Mouse (Mus musculus) limb, embryonic 14.5 days (tissue): ENCODE measurements around the gene Bicc1. TPM values are rescaled to one million over a fixed set of nuclear protein-coding genes. Genes with fewer than 3 reads are reported as not detected.

Experiments
- ATAC-seq: fragments of 200-750 bp; cut with Nextera tagmentation; 2 replicates; pipeline ENCODE4 v1.8.0; 2017; ENCODE audit warnings: low read depth, moderate number of reproducible peaks, moderate TSS enrichment; ENCODE audit not compliant: low FRiP score
- DNase-seq: peaks from one replicate; pipeline ENCODE4 v3.0.0-alpha.2; 2015; ENCODE audit warnings: low spot score
- H3K27ac ChIP-seq: fragments of 300-500 bp; sonication (generic); replicated peaks from 2 replicates; pipeline ENCODE4 v1.5.1; 2014; ENCODE audit warnings: low read depth, mild to moderate bottlenecking, low read length, moderate library complexity, mixed read lengths
- H3K27me3 ChIP-seq: fragments of 300-500 bp; sonication (generic); 2 replicates; pipeline ENCODE4 v1.6.1; 2014; ENCODE audit warnings: low read length, mixed read lengths; ENCODE audit not compliant: control insufficient read depth, insufficient read depth
- H3K36me3 ChIP-seq: fragments of 300-500 bp; sonication (generic); 2 replicates; pipeline ENCODE4 v1.6.1; 2014; ENCODE audit warnings: mild to moderate bottlenecking, low read length, moderate library complexity, mixed read lengths; ENCODE audit not compliant: control insufficient read depth, insufficient read depth
- H3K4me1 ChIP-seq: fragments of 300-500 bp; sonication (generic); 2 replicates; pipeline ENCODE4 v1.6.1; 2014; ENCODE audit warnings: antibody characterized with exemption, low read length, mixed read lengths; ENCODE audit not compliant: control insufficient read depth, insufficient read depth
- H3K4me2 ChIP-seq: fragments of 300-500 bp; sonication (generic); replicated peaks from 2 replicates; pipeline ENCODE4 v1.6.1; 2014; ENCODE audit warnings: low read depth, mild to moderate bottlenecking, low read length, moderate library complexity; ENCODE audit not compliant: severe bottlenecking
- H3K4me3 ChIP-seq: fragments of 300-500 bp; sonication (generic); replicated peaks from 2 replicates; pipeline ENCODE4 v1.5.1; 2014; ENCODE audit warnings: low read length
- H3K9ac ChIP-seq: fragments of 300-500 bp; sonication (generic); 2 replicates; pipeline ENCODE4 v1.6.1; 2014; ENCODE audit warnings: mild to moderate bottlenecking, low read depth, low read length, moderate library complexity; ENCODE audit not compliant: severe bottlenecking
- H3K9me3 ChIP-seq: fragments of 300-500 bp; sonication (generic); 2 replicates; pipeline ENCODE4 v1.6.1; 2016; ENCODE audit warnings: low read length; ENCODE audit not compliant: control insufficient read depth
- POLR2A ChIP-seq: fragments of 200-500 bp; IDR thresholded peaks from 2 replicates; pipeline ENCODE4 v1.8.0; 2012; ENCODE audit warnings: inconsistent platforms, mild to moderate bottlenecking, moderate library complexity, borderline replicate concordance; ENCODE audit not compliant: insufficient read depth, insufficient read length; ENCODE audit errors: extremely low read depth
- WGBS: fragments of 180-500 bp; shearing (Covaris S2); extraction: QIAGEN DNeasy Blood & Tissue Kit; methylation state at CpG from one replicate; pipeline ENCODE4 v1.1.7; 2014; 5-methylcytosine and 5-hydroxymethylcytosine counted together
- polyA plus RNA-seq, 2 experiments: library from polyadenylated mRNA; depleted of rRNA in 1 of 2; stranded (reverse) in 1 of 2; unstranded in 1 of 2; fragments of >200 nt; fragmentation: Nextera tagmentation in 1 of 2; extraction: Ambion mirVana in 1 of 2; gene quantifications; 2 replicates each; pipeline versions ENCODE4 v1.2.1 to v1.2.3; 2012 to 2014

Bicc1 gene
- polyA plus RNA-seq (2012; rRNA removed) (38.8 and 42.2 TPM in 2 replicates), polyA plus RNA-seq (2014; fragmentation: Nextera tagmentation; extraction: Ambion mirVana) (48.2 and 50.5 TPM in 2 replicates)

- H3K36me3 ChIP-seq: no peaks in the 10 kb centered on the region
- under 1% methylated on average over 22 of the region's 69 CpGs for WGBS
- peak within 1 kb of the TSS; percentile 86 for H3K9ac ChIP-seq
- H3K4me3 ChIP-seq: peak within 1 kb of the TSS; percentile 75
- ATAC-seq (peak; percentile 92), DNase-seq (peak; percentile 55)
- H3K27ac ChIP-seq: peak within 1 kb of the TSS; percentile 85
- H3K27me3 ChIP-seq: no peaks in the 10 kb centered on the region
- peaks cover 11% of the 10 kb centered on the region for H3K4me1 ChIP-seq
- H3K9me3 ChIP-seq: no peaks in the 10 kb centered on the region
- H3K4me2 ChIP-seq: peak within 1 kb of the TSS; percentile 79
- no peak for TF ChIP-seq POLR2A
These were observed at the start of gene Bicc1 for GRCm38 (mm10) chr10:71159676-71160235. Gene Bicc1 (minus strand): TSS chr10:71159700.

GRCm38 (mm10) chr10:71201512-71201911 lies 42.0 kb upstream of the Bicc1 start:
- no peak for TF ChIP-seq POLR2A
- H3K4me2 ChIP-seq: no peak overlapping the region
- no peak overlapping the region for H3K9ac ChIP-seq
- no peak overlapping the region for H3K27ac ChIP-seq
- WGBS: 90% methylated on average over 2 of the region's 2 CpGs
- DNase-seq: no peak
- H3K4me1 ChIP-seq: no peaks in the 10 kb centered on the region
- no peaks in the 10 kb centered on the region for H3K9me3 ChIP-seq
- H3K27me3 ChIP-seq: no peaks in the 10 kb centered on the region
- H3K36me3 ChIP-seq: no peaks in the 10 kb centered on the region
- no peak overlapping the region for H3K4me3 ChIP-seq
- no peak for ATAC-seq

- WGBS: 52% methylated on average over 5 of the region's 5 CpGs
- H3K4me2 ChIP-seq: no peak overlapping the region
These were observed 41.5 kb upstream of the Bicc1 start for GRCm38 (mm10) chr10:71200964-71201363.

DNA sequence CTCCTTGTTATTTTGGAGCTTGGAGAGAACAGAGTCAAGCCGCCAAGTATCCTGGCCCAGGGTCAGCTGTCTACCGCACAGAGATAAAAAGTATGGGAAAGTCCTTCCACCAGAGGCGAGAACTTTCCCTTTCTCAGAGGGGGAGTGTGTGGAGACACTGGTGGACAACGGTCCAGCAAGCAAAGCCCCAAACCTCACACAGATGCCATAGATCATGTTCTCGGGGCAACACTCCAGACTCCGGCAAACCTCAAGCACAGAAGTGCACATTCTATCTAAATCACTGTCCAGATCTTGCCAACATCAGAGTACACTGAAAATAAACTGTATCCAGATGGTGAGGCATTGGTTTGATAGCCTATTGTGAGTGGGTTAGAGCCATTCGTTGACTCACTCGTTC lies 39.2 kb upstream of the Bicc1 start:
- H3K4me3 ChIP-seq: no peak overlapping the region
- no peak overlapping the region for H3K27ac ChIP-seq
- no peak for TF ChIP-seq POLR2A
- no peak for ATAC-seq
- H3K36me3 ChIP-seq: no peaks in the 10 kb centered on the region
- WGBS: 85% methylated on average over 8 of the region's 8 CpGs
- H3K27me3 ChIP-seq: no peaks in the 10 kb centered on the region
- H3K4me2 ChIP-seq: no peak overlapping the region
- peaks cover 11% of the 10 kb centered on the region for H3K4me1 ChIP-seq
- no peak for DNase-seq
- no peak overlapping the region for H3K9ac ChIP-seq
- no peaks in the 10 kb centered on the region for H3K9me3 ChIP-seq

More at GRCm38 (mm10) chr10:71200964-71201363, 41.5 kb upstream of the Bicc1 start:
- no peaks in the 10 kb centered on the region for H3K27me3 ChIP-seq
- TF ChIP-seq POLR2A: no peak
- no peak overlapping the region for H3K27ac ChIP-seq
- H3K9ac ChIP-seq: no peak overlapping the region
- H3K4me1 ChIP-seq: no peaks in the 10 kb centered on the region
- no peaks in the 10 kb centered on the region for H3K9me3 ChIP-seq
- H3K4me3 ChIP-seq: no peak overlapping the region
- no peaks in the 10 kb centered on the region for H3K36me3 ChIP-seq
- DNase-seq (no peak), ATAC-seq (no peak)

DNA sequence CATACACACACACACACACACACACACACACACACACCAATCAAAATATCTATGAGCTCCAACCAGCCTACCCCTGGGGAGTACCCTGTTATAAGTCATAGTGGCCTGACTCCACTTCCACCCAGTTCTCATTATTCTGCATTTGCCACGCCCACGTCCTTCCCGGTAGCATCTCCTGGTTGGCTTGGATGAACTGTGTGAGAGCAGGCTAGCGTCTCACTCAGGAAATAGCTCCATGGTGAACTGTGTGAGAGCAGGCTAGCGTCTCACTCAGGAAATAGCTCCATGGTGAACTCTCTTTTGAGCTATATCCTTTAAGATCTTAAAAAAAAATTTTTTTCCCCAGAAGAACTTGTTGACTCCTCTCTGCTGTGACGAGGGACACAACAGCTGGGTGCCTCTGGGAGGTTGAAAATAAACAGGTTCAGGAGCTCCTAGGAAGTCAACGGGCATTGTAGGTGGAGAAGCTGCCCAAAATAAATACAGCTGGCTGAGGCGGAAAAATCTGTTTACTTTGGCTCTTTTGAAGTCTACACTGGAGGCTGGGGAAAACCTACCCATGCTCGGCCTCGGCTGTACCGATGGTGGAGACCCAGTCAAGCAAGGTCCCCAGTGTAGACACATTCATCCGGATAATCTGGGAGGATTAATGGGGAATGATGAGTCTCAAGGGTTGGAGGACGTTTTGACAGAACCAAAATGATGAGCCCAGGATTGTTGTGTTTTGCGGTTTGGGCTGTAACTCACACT lies 37.7 kb upstream of the Bicc1 start:
- ATAC-seq (no peak), DNase-seq (no peak)
- Histone ChIP-seq H3K9ac (no peak overlapping the region), H3K4me1 (peaks cover 11% of the 10 kb centered on the region), H3K4me2 (no peak overlapping the region), H3K4me3 (no peak overlapping the region), H3K36me3 (no peaks in the 10 kb centered on the region), H3K27ac (no peak overlapping the region), H3K27me3 (no peaks in the 10 kb centered on the region), H3K9me3 (no peaks in the 10 kb centered on the region)
- WGBS: 65% methylated on average over 14 of the region's 14 CpGs
- no peak for TF ChIP-seq POLR2A
